Mouse (Mus musculus) fat pad, adult 2 months (tissue): Measurements from ENCODE around the gene Majin.

Experiments used
- DNase-seq: peaks from one replicate; pipeline ENCODE4 v3.0.0-alpha.2; 2011; ENCODE audit warnings: low read depth, low spot score; ENCODE audit errors: extremely low read depth

Majin gene

DNA sequence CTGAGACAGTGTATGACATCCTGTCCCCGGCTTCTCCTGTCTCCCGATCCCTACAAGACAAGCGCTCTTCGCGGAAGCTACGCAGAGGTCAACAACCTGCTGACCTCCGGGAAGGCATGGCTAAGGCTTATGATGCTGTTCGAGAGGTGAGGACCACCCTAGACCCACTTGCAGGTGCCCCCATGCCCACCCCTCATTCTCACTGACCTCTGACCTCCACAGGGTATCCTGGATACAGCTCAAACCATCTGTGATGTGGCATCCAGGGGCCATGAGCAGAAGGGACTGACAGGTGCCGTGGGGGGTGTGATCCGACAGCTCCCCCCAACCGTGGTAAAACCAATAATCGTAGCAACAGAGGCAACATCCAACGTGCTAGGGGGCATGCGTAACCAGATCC is 77.2 kb downstream of the Majin start:
- no peak for DNase-seq

- DNase-seq = no peak
Measured at GRCm38 (mm10) chr19:6262222-6262621, 78.0 kb downstream of the Majin start.

- DNase-seq = no peak
Measured at GRCm38 (mm10) chr19:6262839-6263433, 78.7 kb downstream of the Majin start.

DNA sequence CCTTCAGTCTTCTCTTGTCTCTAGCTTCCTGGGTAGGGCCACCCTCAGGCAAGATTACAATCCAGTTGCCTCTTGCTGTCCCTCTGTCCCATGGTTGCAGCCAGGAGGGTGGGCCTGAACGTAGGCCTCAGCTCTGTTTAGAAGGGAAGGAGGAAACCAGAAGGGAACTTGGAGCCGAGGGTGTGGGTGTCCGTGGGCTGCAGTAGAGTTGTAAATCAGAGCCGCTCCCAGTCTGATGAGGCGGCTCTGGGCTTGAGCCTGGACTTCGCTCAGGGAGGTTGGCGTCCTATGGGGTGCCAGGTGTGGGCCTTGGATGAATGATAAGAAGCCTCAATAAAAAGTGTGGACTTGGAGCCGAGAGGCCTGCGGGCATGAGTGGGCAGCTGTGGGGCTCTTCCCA is 80.0 kb downstream of the Majin start:
- DNase-seq = no peak

GRCm38 (mm10) chr19:6264945-6265344 is 80.8 kb downstream of the Majin start:
- no peak for DNase-seq

DNA sequence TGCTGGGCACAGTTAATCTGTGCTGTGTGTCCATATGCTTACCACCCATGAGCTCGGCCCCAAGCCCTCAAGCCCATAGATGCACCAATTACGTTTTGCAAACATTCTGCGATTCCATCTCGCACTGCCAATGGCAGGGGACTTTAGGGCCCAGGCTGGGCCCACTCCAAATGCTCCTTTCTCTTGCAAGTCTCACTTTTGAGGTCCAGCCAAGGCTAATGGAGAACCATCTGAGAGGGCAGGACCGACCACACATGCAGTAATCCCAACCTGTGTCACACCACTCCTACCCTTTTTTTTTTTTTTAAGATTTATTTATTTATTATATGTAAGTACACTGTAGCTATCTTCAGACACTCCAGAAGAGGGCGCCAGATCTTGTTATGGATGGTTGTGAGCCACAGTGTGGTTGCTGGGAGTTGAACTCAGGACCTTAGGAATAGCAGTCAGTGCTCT is 81.6 kb downstream of the Majin start:
- DNase-seq = no peak

GRCm38 (mm10) chr19:6267306-6268169 is 83.3 kb downstream of the Majin start:
- no peak for DNase-seq

DNA sequence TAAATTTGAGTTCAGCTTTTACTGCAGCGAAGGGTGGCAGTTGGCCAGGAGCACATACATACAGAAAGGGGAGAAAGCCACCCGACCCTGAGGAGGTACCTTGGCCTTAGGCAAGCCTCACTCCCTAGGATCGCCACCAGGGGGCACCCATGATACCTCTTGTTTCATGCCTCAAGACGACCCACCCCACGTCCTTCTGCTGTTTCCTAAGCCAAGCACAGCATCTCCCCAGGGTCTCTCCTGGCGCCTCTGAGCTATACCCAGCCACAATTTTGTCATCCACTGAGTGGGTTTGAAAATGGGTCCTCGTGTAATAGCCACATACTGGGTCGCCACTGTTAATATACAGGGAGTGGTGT is 84.0 kb downstream of the Majin start:
- no peak for DNase-seq

DNA sequence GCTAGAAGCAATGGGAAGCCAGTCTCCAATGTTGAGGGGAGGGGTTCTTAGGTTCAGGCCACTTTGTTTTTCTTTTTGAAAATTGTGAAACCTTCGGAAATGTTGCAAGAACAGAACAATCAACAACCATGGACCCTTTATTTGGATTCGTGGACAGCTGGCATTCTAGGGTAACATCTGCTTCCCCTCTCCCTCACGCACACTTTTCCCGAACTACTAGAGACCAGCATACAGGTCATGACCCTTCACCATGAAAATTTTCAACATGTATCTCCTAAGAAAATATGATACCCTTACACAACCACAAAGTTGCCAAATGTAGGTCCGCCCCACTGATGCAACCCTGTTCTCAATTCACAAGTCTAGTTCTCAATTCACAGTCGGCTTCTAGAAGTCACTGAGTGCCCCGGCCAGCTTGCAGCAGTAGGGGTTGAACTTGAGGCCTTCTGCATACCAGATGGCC is 84.5 kb downstream of the Majin start:
- no peak for DNase-seq

DNA sequence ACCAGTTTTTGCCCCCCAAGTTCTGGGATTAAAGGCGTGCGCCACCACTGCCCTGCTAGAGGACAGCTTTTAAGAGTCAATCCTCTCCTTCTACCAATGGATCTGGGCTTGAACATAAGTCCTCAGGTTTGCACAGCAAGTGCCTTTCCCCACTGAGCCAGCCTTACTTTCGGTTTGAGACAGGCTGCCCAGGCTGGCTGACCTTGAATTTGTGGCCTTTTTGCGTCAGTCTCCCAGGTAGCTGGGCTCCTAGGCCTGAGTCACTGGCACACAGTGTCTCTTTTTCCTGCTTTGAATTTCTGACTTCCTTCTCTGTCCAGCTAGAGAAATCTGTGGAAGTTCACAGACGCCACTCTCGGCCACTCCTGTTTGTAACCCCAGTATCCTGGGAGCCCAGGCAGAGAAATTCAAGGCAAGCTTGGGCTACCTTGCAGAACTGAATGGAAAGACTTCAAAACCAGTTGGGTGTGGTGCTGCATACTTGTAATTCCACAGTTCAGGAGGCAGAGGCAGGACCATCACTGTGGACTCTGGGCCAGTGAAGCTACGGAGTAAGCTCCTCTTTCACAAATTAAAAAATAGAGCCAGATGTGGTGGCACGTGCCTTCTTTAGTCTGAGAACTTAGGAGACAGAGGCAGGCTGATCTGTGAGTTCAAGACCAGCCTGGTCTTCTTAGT is 85.7 kb downstream of the Majin start:
- no peak for DNase-seq

DNA sequence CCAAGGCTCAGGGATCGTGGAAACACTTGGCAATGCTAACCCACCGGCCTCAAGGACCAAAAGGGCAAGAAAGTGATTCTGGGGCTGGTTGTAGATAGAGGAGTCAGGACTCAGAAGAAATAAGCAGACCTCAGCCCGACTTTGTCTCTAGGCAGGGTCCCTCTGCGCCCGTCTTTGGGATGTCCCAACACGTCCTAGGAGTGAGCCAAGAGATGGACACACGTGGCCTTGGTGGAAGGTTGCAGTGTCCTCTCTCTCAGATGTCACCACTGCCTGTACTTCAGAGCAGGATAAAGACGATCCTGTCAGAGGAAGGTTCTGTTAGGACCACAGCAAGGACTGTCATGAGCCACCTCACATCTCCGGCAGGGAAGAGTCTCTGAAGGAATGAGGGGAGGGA is 86.5 kb downstream of the Majin start:
- no peak for DNase-seq

GRCm38 (mm10) chr19:6271206-6271605 is 87.0 kb downstream of the Majin start:
- no peak for DNase-seq

GRCm38 (mm10) chr19:6272053-6272452 is 87.9 kb downstream of the Majin start:
- no peak for DNase-seq

GRCm38 (mm10) chr19:6272738-6273137 is 88.5 kb downstream of the Majin start:
- DNase-seq = no peak

DNA sequence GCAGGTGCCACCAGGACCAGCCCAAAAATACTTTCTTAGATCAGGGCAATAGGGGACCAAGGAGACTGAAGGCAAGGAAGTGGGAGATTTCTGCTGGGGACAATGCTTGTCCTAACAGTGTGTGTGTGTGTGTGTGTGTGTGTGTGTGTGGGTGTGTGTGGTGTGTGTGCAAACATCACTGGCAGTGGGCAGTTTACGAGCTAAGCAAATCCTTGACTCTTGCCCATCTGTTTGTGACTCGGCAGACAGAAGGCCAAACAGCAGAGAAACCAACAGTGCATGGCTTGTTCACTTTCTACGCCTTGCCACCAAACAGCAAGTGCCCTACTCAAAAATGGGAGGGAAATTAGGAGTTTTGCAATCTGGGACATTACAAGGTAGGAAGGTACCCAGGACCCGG is 89.4 kb downstream of the Majin start:
- DNase-seq = no peak
